Mouse (Mus musculus): ENCODE results near the gene Clrn3. TPM values are rescaled to one million over a fixed set of nuclear protein-coding genes. Genes with fewer than 3 reads are reported as not detected.

Gene Clrn3
- polyA plus RNA-seq, 1 experiment from 2014 or later, result 4.4 TPM

- 57% methylated on average over 10 of the region's 10 CpGs for WGBS
- Histone ChIP-seq H3K27ac (ENCODE audit: low read depth, low read length) (no peak overlapping the region), H3K4me2 (replicated peaks; ENCODE audit: low read depth, low read length) (no peak overlapping the region), H3K4me1 (ENCODE audit: control insufficient read depth, insufficient read depth, low read length) (0 out of 2 replicates have a peak, but pooled peaks cover 4% of the 10 kb centered on the region), H3K9me3 (ENCODE audit: control insufficient read depth, low read length) (no peaks in the 10 kb centered on the region), H3K27me3 (ENCODE audit: control insufficient read depth, insufficient read depth, low read length) (no peaks in the 10 kb centered on the region), H3K9ac (ENCODE audit: low read depth, low read length) (no peak overlapping the region), H3K36me3 (ENCODE audit: control insufficient read depth, insufficient read depth, low read length) (no peaks in the 10 kb centered on the region), H3K4me3 (ENCODE audit: low read length) (no peak overlapping the region)
- 0 out of 2 replicates have a peak, but pooled peaks have one; percentile 48 for ATAC-seq (ENCODE audit: low FRiP score, low TSS enrichment)
These were observed 41.6 kb downstream of the Clrn3 start for GRCm38 (mm10) chr7:135486645-135487382.

GRCm38 (mm10) chr7:135485796-135486410 is 42.6 kb downstream of the Clrn3 start:
- Histone ChIP-seq H3K9me3 (ENCODE audit: control insufficient read depth, low read length) (no peaks in the 10 kb centered on the region), H3K4me1 (ENCODE audit: control insufficient read depth, insufficient read depth, low read length) (0 out of 2 replicates have a peak, but pooled peaks cover 4% of the 10 kb centered on the region), H3K27me3 (ENCODE audit: control insufficient read depth, insufficient read depth, low read length) (no peaks in the 10 kb centered on the region), H3K9ac (ENCODE audit: low read depth, low read length) (no peak overlapping the region), H3K27ac (ENCODE audit: low read depth, low read length) (no peak overlapping the region), H3K4me3 (ENCODE audit: low read length) (no peak overlapping the region), H3K4me2 (replicated peaks; ENCODE audit: low read depth, low read length) (no peak overlapping the region), H3K36me3 (ENCODE audit: control insufficient read depth, insufficient read depth, low read length) (no peaks in the 10 kb centered on the region)
- 18% methylated on average over 12 of the region's 12 CpGs for WGBS
- peak; percentile 63; the same call in 1 of the 2 replicates for ATAC-seq (ENCODE audit: low FRiP score, low TSS enrichment)

- Histone ChIP-seq H3K4me3 (ENCODE audit: low read length) (no peak overlapping the region), H3K9ac (ENCODE audit: low read depth, low read length) (no peak overlapping the region)
- 12% methylated on average over 10 of the region's 10 CpGs for WGBS
These were observed 43.2 kb downstream of the Clrn3 start for GRCm38 (mm10) chr7:135485116-135485795.

DNA sequence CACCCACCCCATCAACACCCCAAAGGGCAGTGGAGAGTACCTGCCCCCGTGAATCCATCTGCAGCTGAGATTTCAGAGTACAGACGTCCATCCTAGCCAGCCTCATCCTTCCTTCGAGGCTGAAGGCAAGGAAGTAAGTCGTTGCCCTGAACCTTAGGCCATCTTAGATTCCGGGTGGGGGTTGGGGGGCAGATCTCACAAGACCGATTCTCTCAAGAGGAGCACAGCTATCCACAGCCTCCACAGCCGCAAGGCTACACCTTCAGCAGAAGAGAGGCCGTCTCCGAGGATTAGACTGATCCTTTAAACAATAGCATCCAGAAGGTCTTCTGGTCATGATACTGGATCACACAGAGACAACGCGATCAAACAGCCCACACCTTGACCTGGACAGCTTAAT is 44.1 kb downstream of the Clrn3 start:
- Histone ChIP-seq H3K4me3 (ENCODE audit: low read length) (no peak overlapping the region), H3K4me2 (replicated peaks; ENCODE audit: low read depth, low read length) (no peak overlapping the region), H3K27ac (ENCODE audit: low read depth, low read length) (no peak overlapping the region), H3K4me1 (ENCODE audit: control insufficient read depth, insufficient read depth, low read length) (0 out of 2 replicates have a peak, but pooled peaks cover 4% of the 10 kb centered on the region), H3K9ac (ENCODE audit: low read depth, low read length) (no peak overlapping the region), H3K9me3 (ENCODE audit: control insufficient read depth, low read length) (no peaks in the 10 kb centered on the region), H3K36me3 (ENCODE audit: control insufficient read depth, insufficient read depth, low read length) (no peaks in the 10 kb centered on the region), H3K27me3 (ENCODE audit: control insufficient read depth, insufficient read depth, low read length) (no peaks in the 10 kb centered on the region)
- no peak for ATAC-seq (ENCODE audit: low FRiP score, low TSS enrichment)
- 40% methylated on average over 11 of the region's 11 CpGs for WGBS

More at GRCm38 (mm10) chr7:135485116-135485795, 43.2 kb downstream of the Clrn3 start:
- Histone ChIP-seq H3K36me3 (ENCODE audit: control insufficient read depth, insufficient read depth, low read length) (no peaks in the 10 kb centered on the region), H3K4me1 (ENCODE audit: control insufficient read depth, insufficient read depth, low read length) (0 out of 2 replicates have a peak, but pooled peaks cover 4% of the 10 kb centered on the region), H3K9me3 (ENCODE audit: control insufficient read depth, low read length) (no peaks in the 10 kb centered on the region), H3K4me2 (replicated peaks; ENCODE audit: low read depth, low read length) (no peak overlapping the region), H3K27ac (ENCODE audit: low read depth, low read length) (no peak overlapping the region), H3K27me3 (ENCODE audit: control insufficient read depth, insufficient read depth, low read length) (no peaks in the 10 kb centered on the region)
- ATAC-seq (ENCODE audit: low FRiP score, low TSS enrichment), result no peak

DNA sequence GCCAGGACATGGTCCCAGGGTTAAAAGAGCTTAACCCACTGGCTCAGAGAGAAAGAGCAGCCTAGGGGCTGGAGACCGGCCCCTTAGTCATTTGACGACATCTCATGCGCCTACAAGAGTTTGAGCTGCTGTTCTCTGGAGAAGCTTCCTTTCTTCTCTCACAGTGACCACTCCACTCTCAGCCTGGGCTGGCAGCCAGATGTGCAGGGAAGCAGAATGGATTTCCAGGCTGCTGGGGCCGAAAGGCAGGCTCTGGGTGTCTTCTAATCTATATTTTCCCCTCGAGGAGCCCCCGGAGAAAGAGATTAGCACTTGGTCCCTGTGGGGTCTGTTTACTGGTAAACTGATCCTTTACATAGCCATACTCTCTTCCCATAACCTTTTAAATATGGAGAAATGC is 44.7 kb downstream of the Clrn3 start:
- no peak for ATAC-seq (ENCODE audit: low FRiP score, low TSS enrichment)
- H3K4me1 ChIP-seq (ENCODE audit: control insufficient read depth, insufficient read depth, low read length), result 0 out of 2 replicates have a peak, but pooled peaks cover 4% of the 10 kb centered on the region
- 67% methylated on average over 6 of the region's 6 CpGs for WGBS
- no peaks in the 10 kb centered on the region for H3K36me3 ChIP-seq (ENCODE audit: control insufficient read depth, insufficient read depth, low read length)
- H3K27ac ChIP-seq (ENCODE audit: low read depth, low read length), result no peak overlapping the region
- no peak overlapping the region for H3K4me2 ChIP-seq (replicated peaks; ENCODE audit: low read depth, low read length)
- no peaks in the 10 kb centered on the region for H3K9me3 ChIP-seq (ENCODE audit: control insufficient read depth, low read length)
- no peak overlapping the region for H3K9ac ChIP-seq (ENCODE audit: low read depth, low read length)
- no peaks in the 10 kb centered on the region for H3K27me3 ChIP-seq (ENCODE audit: control insufficient read depth, insufficient read depth, low read length)
- no peak overlapping the region for H3K4me3 ChIP-seq (ENCODE audit: low read length)

DNA sequence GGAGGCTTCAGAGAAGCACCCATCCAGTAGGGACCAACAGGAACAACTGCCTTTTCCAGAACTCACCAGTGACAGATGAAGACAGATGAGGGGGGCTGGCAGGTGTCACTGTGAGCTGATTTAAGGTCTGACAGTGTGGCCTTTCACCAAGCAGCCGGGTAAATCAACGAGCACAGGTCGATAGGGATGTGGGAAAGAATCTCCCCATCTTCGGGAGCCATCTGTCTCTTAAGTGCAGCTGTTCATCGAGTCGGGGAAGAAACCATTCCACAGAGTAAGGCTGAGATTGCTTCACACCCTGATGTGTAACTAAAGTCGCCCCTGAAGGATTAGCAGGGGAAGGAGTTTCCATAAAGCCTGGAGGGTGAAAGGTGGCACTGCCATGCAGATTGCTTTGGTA is 47.3 kb downstream of the Clrn3 start:
- Histone ChIP-seq H3K4me3 (ENCODE audit: low read length) (no peak overlapping the region), H3K4me1 (ENCODE audit: control insufficient read depth, insufficient read depth, low read length) (0 out of 2 replicates have a peak, but pooled peaks cover 4% of the 10 kb centered on the region), H3K36me3 (ENCODE audit: control insufficient read depth, insufficient read depth, low read length) (no peaks in the 10 kb centered on the region), H3K9me3 (ENCODE audit: control insufficient read depth, low read length) (no peaks in the 10 kb centered on the region), H3K9ac (ENCODE audit: low read depth, low read length) (no peak overlapping the region), H3K4me2 (replicated peaks; ENCODE audit: low read depth, low read length) (no peak overlapping the region), H3K27me3 (ENCODE audit: control insufficient read depth, insufficient read depth, low read length) (no peaks in the 10 kb centered on the region), H3K27ac (ENCODE audit: low read depth, low read length) (no peak overlapping the region)
- ATAC-seq (ENCODE audit: low FRiP score, low TSS enrichment), result no peak
- WGBS, result 7% methylated on average over 7 of the region's 7 CpGs

DNA sequence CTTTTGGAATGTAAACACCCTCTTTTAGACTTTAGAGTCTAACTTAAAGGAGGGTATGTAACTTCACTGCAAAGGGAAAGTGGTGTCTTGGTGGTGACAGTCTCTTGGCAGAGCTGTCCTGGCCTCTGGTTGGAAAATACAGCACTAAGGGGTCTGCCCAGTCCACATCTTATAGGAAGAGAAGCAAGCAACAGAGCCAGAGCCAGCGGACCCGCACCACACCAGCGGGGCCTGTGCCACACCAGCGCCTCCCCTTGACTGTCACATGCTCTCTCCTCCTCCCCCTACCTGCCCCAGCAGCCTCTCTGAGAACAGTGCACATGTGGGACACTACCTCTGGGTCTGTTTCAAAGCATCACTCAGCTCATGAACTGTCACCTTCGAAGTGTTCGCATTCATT is 48.5 kb downstream of the Clrn3 start:
- WGBS, result 82% methylated on average over 6 of the region's 6 CpGs
- no peak overlapping the region for H3K4me2 ChIP-seq (replicated peaks; ENCODE audit: low read depth, low read length)
- no peak for ATAC-seq (ENCODE audit: low FRiP score, low TSS enrichment)
- H3K36me3 ChIP-seq (ENCODE audit: control insufficient read depth, insufficient read depth, low read length), result no peaks in the 10 kb centered on the region
- no peak overlapping the region for H3K27ac ChIP-seq (ENCODE audit: low read depth, low read length)
- H3K9ac ChIP-seq (ENCODE audit: low read depth, low read length), result no peak overlapping the region
- no peaks in the 10 kb centered on the region for H3K9me3 ChIP-seq (ENCODE audit: control insufficient read depth, low read length)
- H3K27me3 ChIP-seq (ENCODE audit: control insufficient read depth, insufficient read depth, low read length), result no peaks in the 10 kb centered on the region
- H3K4me3 ChIP-seq (ENCODE audit: low read length), result no peak overlapping the region
- no peaks in the 10 kb centered on the region for H3K4me1 ChIP-seq (ENCODE audit: control insufficient read depth, insufficient read depth, low read length)

DNA sequence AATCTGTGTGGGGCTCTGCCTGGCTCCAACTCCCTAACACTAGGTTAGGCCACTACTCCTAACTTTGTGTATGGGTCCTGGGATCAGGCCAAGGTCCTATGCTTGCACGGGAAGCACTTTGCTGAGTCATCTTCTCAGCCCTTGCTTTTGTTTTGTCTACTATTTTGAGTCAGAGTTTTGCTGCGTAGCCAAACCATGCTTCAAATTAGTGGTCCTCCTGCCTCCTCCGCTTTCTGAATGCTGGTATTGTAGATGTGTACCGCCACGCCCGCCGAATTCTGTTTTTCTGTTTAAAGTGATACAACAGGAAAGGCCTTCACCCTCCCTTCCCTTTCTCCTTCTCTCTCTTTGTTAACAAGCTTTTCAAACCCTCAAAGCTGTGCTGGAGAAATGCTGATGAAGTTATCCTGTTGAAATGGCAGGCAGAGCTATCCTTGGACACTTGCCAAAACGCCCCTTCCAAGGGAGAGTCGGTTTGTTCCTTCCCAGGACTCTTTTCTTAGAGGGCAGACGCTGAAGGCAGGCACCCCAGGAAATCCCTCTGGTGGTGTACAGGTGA is 49.1 kb downstream of the Clrn3 start:
- 63% methylated on average over 10 of the region's 10 CpGs for WGBS
- no peak for ATAC-seq (ENCODE audit: low FRiP score, low TSS enrichment)
- Histone ChIP-seq H3K9ac (ENCODE audit: low read depth, low read length) (no peak overlapping the region), H3K4me1 (ENCODE audit: control insufficient read depth, insufficient read depth, low read length) (no peaks in the 10 kb centered on the region), H3K27me3 (ENCODE audit: control insufficient read depth, insufficient read depth, low read length) (no peaks in the 10 kb centered on the region), H3K4me2 (replicated peaks; ENCODE audit: low read depth, low read length) (no peak overlapping the region), H3K36me3 (ENCODE audit: control insufficient read depth, insufficient read depth, low read length) (no peaks in the 10 kb centered on the region), H3K27ac (ENCODE audit: low read depth, low read length) (no peak overlapping the region), H3K4me3 (ENCODE audit: low read length) (no peak overlapping the region), H3K9me3 (ENCODE audit: control insufficient read depth, low read length) (no peaks in the 10 kb centered on the region)

Measured in kidney, embryonic 14.5 days (tissue).